Mouse (Mus musculus) MEL (cell line): Measurements from ENCODE around the gene Upp2. TPM values are rescaled to one million over a fixed set of nuclear protein-coding genes. Genes with fewer than 3 reads are reported as not detected.

Experiments used
- DNase-seq: peaks from one replicate; pipeline ENCODE4 v3.0.0; 2011; ENCODE audit warnings: low read depth, low spot score
- H3K27ac ChIP-seq: 2 replicates; pipeline ENCODE4 v1.5.1; 2012; ENCODE audit warnings: low read depth, mild to moderate bottlenecking, control low read depth, low read length, moderate library complexity; ENCODE audit not compliant: control insufficient read depth
- H3K27me3 ChIP-seq, 2 experiments: fragments of 150-350 bp in 1 of 2; sonication (generic) in 1 of 2; 2 replicates each; pipeline ENCODE4 v1.6.1; 2012; ENCODE audit warnings: low read length in 2 of 2, mild to moderate bottlenecking in 2 of 2, improper control_type of control experiment in 1 of 2, moderate library complexity in 1 of 2; ENCODE audit not compliant: insufficient read depth in 2 of 2, control insufficient read depth in 1 of 2
- H3K36me3 ChIP-seq, 2 experiments: 2 replicates each; pipeline ENCODE4 v1.6.1; 2012 to 2014; ENCODE audit warnings: low read length in 2 of 2, improper control_type of control experiment in 1 of 2, inconsistent platforms in 1 of 2, mild to moderate bottlenecking in 1 of 2; ENCODE audit not compliant: insufficient read depth in 2 of 2, control insufficient read depth in 1 of 2
- H3K4me1 ChIP-seq, 2 experiments: fragments of 150-350 bp in 1 of 2; sonication (generic) in 1 of 2; 2 replicates each; pipeline ENCODE4 v1.6.1; 2012; ENCODE audit warnings: low read length in 2 of 2, improper control_type of control experiment in 1 of 2, mild to moderate bottlenecking in 1 of 2; ENCODE audit not compliant: insufficient read depth in 2 of 2, control insufficient read depth in 1 of 2
- H3K4me3 ChIP-seq, 2 experiments: fragments of 150-350 bp in 1 of 2; sonication (generic) in 1 of 2; 2 replicates each; pipeline ENCODE4 v1.5.1; 2012; ENCODE audit warnings: low read depth in 2 of 2, low read length in 2 of 2, mild to moderate bottlenecking in 2 of 2, moderate library complexity in 2 of 2, control low read depth in 1 of 2, improper control_type of control experiment in 1 of 2; ENCODE audit not compliant: control insufficient read depth in 1 of 2, insufficient read depth in 1 of 2
- H3K79me2 ChIP-seq: 2 replicates; pipeline ENCODE4 v1.6.1; 2012; ENCODE audit warnings: mild to moderate bottlenecking, low read length, moderate library complexity; ENCODE audit not compliant: control insufficient read depth, poor library complexity, insufficient read depth
- H3K9ac ChIP-seq: 2 replicates; pipeline ENCODE4 v1.6.1; 2012; ENCODE audit warnings: low read depth, mild to moderate bottlenecking, control low read depth, low read length, moderate library complexity; ENCODE audit not compliant: control insufficient read depth, poor library complexity, severe bottlenecking
- H3K9me3 ChIP-seq: fragments of 150-350 bp; sonication (generic); replicated peaks from 2 replicates; pipeline ENCODE4 v1.6.1; 2012; ENCODE audit warnings: mild to moderate bottlenecking, low read length, improper control_type of control experiment, moderate library complexity; ENCODE audit not compliant: insufficient read depth
- CHD1 ChIP-seq: IDR thresholded peaks from 2 replicates; pipeline ENCODE4 v1.6.1; 2012; ENCODE audit warnings: low read depth, mild to moderate bottlenecking, inconsistent platforms, low read length, improper control_type of control experiment
- CTCF ChIP-seq, 3 experiments: IDR thresholded peaks in 2 of 3; conservative IDR thresholded peaks in 1 of 3; 2 replicates each; pipeline ENCODE4 v1.5.1; 2011 to 2012; ENCODE audit warnings: low read length in 3 of 3, low read depth in 2 of 3, mild to moderate bottlenecking in 2 of 3, improper control_type of control experiment in 1 of 3, inconsistent platforms in 1 of 3, mixed read lengths in 1 of 3, moderate library complexity in 1 of 3; ENCODE audit not compliant: control insufficient read depth in 1 of 3, insufficient read depth in 1 of 3, poor library complexity in 1 of 3, severe bottlenecking in 1 of 3
- E2F4 ChIP-seq: IDR thresholded peaks from 2 replicates; pipeline ENCODE4 v1.6.1; 2011; ENCODE audit warnings: low read depth, low read length, improper control_type of control experiment, borderline replicate concordance
- ELF1 ChIP-seq: IDR thresholded peaks from 2 replicates; pipeline ENCODE4 v1.6.1; 2014; ENCODE audit warnings: low read depth, mild to moderate bottlenecking, inconsistent platforms, low read length, improper control_type of control experiment, moderate library complexity
- ETS1 ChIP-seq: IDR thresholded peaks from 2 replicates; pipeline ENCODE4 v1.6.1; 2012; ENCODE audit warnings: low read depth, mild to moderate bottlenecking, inconsistent platforms, low read length, improper control_type of control experiment, moderate library complexity
- GABPA ChIP-seq: IDR thresholded peaks from 2 replicates; pipeline ENCODE4 v1.6.1; 2012; ENCODE audit warnings: low read depth, mild to moderate bottlenecking, inconsistent platforms, low read length, improper control_type of control experiment, moderate library complexity
- GATA1 ChIP-seq: IDR thresholded peaks from 2 replicates; pipeline ENCODE4 v1.6.1; 2011; ENCODE audit warnings: low read depth, low read length, improper control_type of control experiment
- HCFC1 ChIP-seq: IDR thresholded peaks from 2 replicates; pipeline ENCODE4 v1.6.1; 2012; ENCODE audit warnings: low read depth, mild to moderate bottlenecking, inconsistent platforms, low read length, improper control_type of control experiment, moderate library complexity
- JUND ChIP-seq: IDR thresholded peaks from 2 replicates; pipeline ENCODE4 v1.6.1; 2011; ENCODE audit warnings: low read depth, mild to moderate bottlenecking, improper control_type of control experiment, low read length
- KAT2A ChIP-seq: conservative IDR thresholded peaks from 2 replicates; pipeline ENCODE4 v1.6.1; 2012; ENCODE audit warnings: low read depth, low read length, improper control_type of control experiment, inconsistent platforms
- MAX ChIP-seq: IDR thresholded peaks from 2 replicates; pipeline ENCODE4 v1.6.1; 2011; ENCODE audit warnings: low read length, improper control_type of control experiment
- MAZ ChIP-seq: IDR thresholded peaks from 2 replicates; pipeline ENCODE4 v1.6.1; 2012; ENCODE audit warnings: low read depth, mild to moderate bottlenecking, inconsistent platforms, low read length, improper control_type of control experiment
- MXI1 ChIP-seq: IDR thresholded peaks from 2 replicates; pipeline ENCODE4 v1.6.1; 2011; ENCODE audit warnings: mild to moderate bottlenecking, low read depth, low read length, improper control_type of control experiment
- MYB ChIP-seq: IDR thresholded peaks from 2 replicates; pipeline ENCODE4 v1.6.1; 2011; ENCODE audit warnings: mild to moderate bottlenecking, low read depth, low read length, improper control_type of control experiment
- MYC ChIP-seq: IDR thresholded peaks from 2 replicates; pipeline ENCODE4 v1.6.1; 2011; ENCODE audit warnings: low read depth, mild to moderate bottlenecking, low read length, improper control_type of control experiment, moderate library complexity
- NRF1 ChIP-seq: IDR thresholded peaks from 2 replicates; pipeline ENCODE4 v1.6.1; 2014; ENCODE audit warnings: low read depth, mild to moderate bottlenecking, inconsistent platforms, low read length, improper control_type of control experiment, moderate library complexity; ENCODE audit not compliant: poor library complexity, insufficient read depth, severe bottlenecking
- POLR2AphosphoS5 ChIP-seq: IDR thresholded peaks from 2 replicates; pipeline ENCODE4 v1.6.1; 2012; ENCODE audit warnings: low read depth, borderline replicate concordance, mild to moderate bottlenecking, inconsistent platforms, low read length, moderate library complexity, mixed read lengths
- RAD21 ChIP-seq: IDR thresholded peaks from 2 replicates; pipeline ENCODE4 v1.6.1; 2011; ENCODE audit warnings: mild to moderate bottlenecking, low read depth, low read length, improper control_type of control experiment
- SIN3A ChIP-seq: IDR thresholded peaks from 2 replicates; pipeline ENCODE4 v1.6.1; 2012; ENCODE audit warnings: low read length, improper control_type of control experiment, inconsistent platforms
- TAL1 ChIP-seq: IDR thresholded peaks from 2 replicates; pipeline ENCODE4 v1.6.1; 2012; ENCODE audit warnings: mild to moderate bottlenecking, inconsistent platforms, low read length, moderate library complexity, mixed read lengths
- TBP ChIP-seq: IDR thresholded peaks from 2 replicates; pipeline ENCODE4 v1.8.0; 2011; ENCODE audit warnings: low read depth, low read length, improper control_type of control experiment
- TCF12 ChIP-seq: IDR thresholded peaks from 2 replicates; pipeline ENCODE4 v1.6.1; 2014; ENCODE audit warnings: low read depth, mild to moderate bottlenecking, inconsistent platforms, low read length, improper control_type of control experiment, moderate library complexity
- UBTF ChIP-seq: IDR thresholded peaks from 2 replicates; pipeline ENCODE4 v1.6.1; 2012; ENCODE audit warnings: low read depth, mild to moderate bottlenecking, inconsistent platforms, low read length, improper control_type of control experiment, moderate library complexity, borderline replicate concordance; ENCODE audit not compliant: insufficient read depth
- USF2 ChIP-seq, 2 experiments: IDR thresholded peaks; 2 replicates each; pipeline ENCODE4 v1.6.1; 2011 to 2012; ENCODE audit warnings: improper control_type of control experiment in 2 of 2, low read length in 2 of 2, borderline replicate concordance in 1 of 2, inconsistent platforms in 1 of 2, low read depth in 1 of 2, mild to moderate bottlenecking in 1 of 2; ENCODE audit not compliant: insufficient read depth in 1 of 2
- ZC3H11A ChIP-seq: IDR thresholded peaks from 2 replicates; pipeline ENCODE4 v1.6.1; 2012; ENCODE audit warnings: low read depth, mild to moderate bottlenecking, inconsistent platforms, low read length, improper control_type of control experiment
- ZKSCAN1 ChIP-seq: IDR thresholded peaks from 2 replicates; pipeline ENCODE4 v1.6.1; 2012; ENCODE audit warnings: low read depth, mild to moderate bottlenecking, inconsistent platforms, low read length, improper control_type of control experiment, moderate library complexity
- polyA plus RNA-seq, 2 experiments: library from polyadenylated mRNA; stranded (reverse) in 1 of 2; unstranded in 1 of 2; fragments of >175 nt in 1 of 2; fragments of >200 nt in 1 of 2; gene quantifications; 2 replicates each; pipeline versions ENCODE4 v1.2.1 to v1.2.4; 2012; ENCODE audit warnings: low replicate concordance in 2 of 2, low read depth in 1 of 2; ENCODE audit not compliant: insufficient read length in 2 of 2, insufficient read depth in 1 of 2, missing spikeins in 1 of 2
- total RNA-seq: library from RNA; depleted of rRNA; stranded (reverse); fragments of 300-350 nt; gene quantifications from 2 replicates; pipeline ENCODE4 v1.2.3, GENCODE M21; 2012

Gene Upp2
- total and polyA plus RNA-seq, 3 experiments, result not detected

- Histone ChIP-seq H3K9me3 (no peaks in the 10 kb centered on the region), H3K79me2 (no peaks in the 10 kb centered on the region), H3K27ac (no peak overlapping the region), H3K9ac (no peak overlapping the region), H3K36me3 (no peaks in the 10 kb centered on the region), H3K27me3 (no peaks in the 10 kb centered on the region), H3K4me1 (no peaks in the 10 kb centered on the region), H3K4me3 (no peak overlapping the region)
- DNase-seq, result no peak
- TF ChIP-seq MYB, result no peak
- TF ChIP-seq ZC3H11A, result no peak
- no peak for TF ChIP-seq UBTF
- TF ChIP-seq NRF1, result no peak
- no peak for TF ChIP-seq MAZ
- TF ChIP-seq ZKSCAN1, result no peak
- no peak for TF ChIP-seq JUND
- no peak for TF ChIP-seq GATA1
- no peak for TF ChIP-seq SIN3A
- no peak for TF ChIP-seq MXI1
- TF ChIP-seq RAD21, result no peak
- no peak for TF ChIP-seq ETS1
- no peak for TF ChIP-seq KAT2A
- TF ChIP-seq TBP, result no peak
- TF ChIP-seq CTCF (IDR thresholded peaks at IDR 0.05 in 2 of 3, conservative IDR thresholded peaks at IDR 0.05 in 1 of 3; ENCODE audit: control insufficient read depth in 1 of 3, insufficient read depth in 1 of 3, low read depth in 2 of 3, low read length in 3 of 3, poor library complexity in 1 of 3, severe bottlenecking in 1 of 3), result no peak
Measured at GRCm38 (mm10) chr2:58532260-58532850, 34.7 kb upstream of the Upp2 start.

GRCm38 (mm10) chr2:58533521-58534001 lies 33.5 kb upstream of the Upp2 start:
- no peaks in the 10 kb centered on the region for H3K4me1 ChIP-seq

More at GRCm38 (mm10) chr2:58533521-58534001, 33.5 kb upstream of the Upp2 start:
- TF ChIP-seq USF2 (IDR thresholded peaks at IDR 0.05; ENCODE audit: borderline replicate concordance in 1 of 2, insufficient read depth in 1 of 2, low read depth in 1 of 2, low read length in 2 of 2) (no peak), ZKSCAN1 (no peak), ETS1 (no peak), MYB (no peak), MYC (no peak), MAZ (no peak), MAX (no peak), HCFC1 (no peak), CHD1 (no peak), POLR2AphosphoS5 (no peak), ELF1 (no peak), RAD21 (no peak), TAL1 (no peak), KAT2A (no peak), E2F4 (no peak), GABPA (no peak), TBP (no peak), MXI1 (no peak), TCF12 (no peak)
- Histone ChIP-seq H3K4me3 (no peak overlapping the region), H3K36me3 (no peaks in the 10 kb centered on the region), H3K79me2 (no peaks in the 10 kb centered on the region), H3K27ac (no peak overlapping the region), H3K9me3 (no peaks in the 10 kb centered on the region), H3K9ac (no peak overlapping the region), H3K27me3 (no peaks in the 10 kb centered on the region)
- DNase-seq, result no peak
